Mouse (Mus musculus) mature B cell (primary cell): ENCODE measurements around the gene Olfr1316.

ENCODE experiments used
- in situ Hi-C: fragments of 300-500 bp; cut with MboI; formaldehyde crosslinking; loops from 2 replicates; pipeline ENCODE4 v1.14.3; 2019

Olfr1316 gene

DNA sequence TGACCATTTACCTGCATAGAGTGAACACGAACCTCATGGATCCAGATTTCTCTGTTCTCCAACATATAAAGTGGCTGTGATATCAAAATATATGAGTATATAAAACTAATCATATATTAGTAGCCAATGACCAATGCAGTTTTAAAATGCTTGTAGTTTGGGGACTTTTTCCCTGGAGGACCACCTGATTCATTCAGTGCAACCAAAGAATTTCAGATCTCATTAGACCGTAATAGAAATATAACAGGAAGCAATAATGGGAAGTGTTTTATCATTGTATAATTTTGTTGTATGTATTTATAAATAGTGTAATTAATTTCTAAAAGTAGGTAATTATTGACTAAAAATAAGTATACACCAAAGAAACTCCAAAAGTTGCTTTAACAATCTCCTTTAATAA, at the start of gene Olfr1316:
TSS of gene Olfr1316 (minus strand) at position 101 of the 400 bp plus-strand sequence.
- in situ Hi-C loops: no loop called here

DNA sequence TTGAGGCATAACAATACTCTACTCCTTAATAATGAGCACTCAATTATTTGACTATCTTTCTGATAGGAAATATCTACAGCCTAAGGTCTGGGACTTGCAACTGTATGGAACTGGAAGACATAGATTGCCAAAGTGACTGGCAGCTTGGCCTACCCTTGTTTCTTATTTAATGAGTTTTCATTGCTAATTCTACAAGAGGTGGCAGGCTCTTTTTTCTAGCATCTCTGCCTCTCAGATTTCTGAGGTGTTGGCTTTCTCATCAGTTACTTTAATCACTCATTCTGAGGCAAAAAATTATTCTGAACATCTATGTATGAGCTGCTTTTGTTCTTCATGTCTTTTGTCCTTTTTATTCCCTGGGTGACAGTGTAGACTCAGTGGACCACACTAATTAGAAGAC, 19.1 kb upstream of the Olfr1316 start, which contains the start of gene Olfr1318:
TSS of gene Olfr1318 (plus strand) at position 301 of the 400 bp plus-strand sequence.
- in situ Hi-C loops: no loop called here

GRCm38 (mm10) chr2:112140029-112140428, 5.3 kb upstream of the Olfr1316 start, which contains the start of gene Olfr1317:
Gene Olfr1317 (plus strand): TSS chr2:112140329.
- in situ Hi-C loops: no loop called here

DNA sequence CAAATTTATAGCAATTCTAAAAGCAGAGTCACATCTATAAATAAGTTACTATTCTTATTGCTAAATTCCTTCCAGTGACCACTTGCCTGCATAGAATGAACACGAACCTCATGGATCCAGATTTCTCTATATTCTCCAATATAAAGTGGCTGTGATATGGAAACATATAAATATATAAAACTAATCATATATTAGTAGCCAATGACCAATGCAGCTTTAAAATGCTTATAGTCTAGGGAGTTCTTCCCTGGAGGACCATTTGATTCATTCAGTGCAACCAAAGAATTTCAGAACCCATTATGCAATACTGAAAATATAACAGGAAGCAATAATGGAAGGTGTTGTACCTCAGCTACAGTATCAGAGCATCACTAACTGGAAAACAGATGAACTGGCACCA, 19.4 kb downstream of the Olfr1316 start, which contains the start of gene Olfr1315-ps1:
TSS of gene Olfr1315-ps1 (minus strand) at position 101 of the 400 bp plus-strand sequence.
- in situ Hi-C loops: no loop called here

- in situ Hi-C loops: no loop called here
Observed at GRCm38 (mm10) chr2:112096681-112097080, 38.1 kb downstream of the Olfr1316 start, which contains the start of gene Olfr1314. Gene Olfr1314 (minus strand): TSS chr2:112096781.

DNA sequence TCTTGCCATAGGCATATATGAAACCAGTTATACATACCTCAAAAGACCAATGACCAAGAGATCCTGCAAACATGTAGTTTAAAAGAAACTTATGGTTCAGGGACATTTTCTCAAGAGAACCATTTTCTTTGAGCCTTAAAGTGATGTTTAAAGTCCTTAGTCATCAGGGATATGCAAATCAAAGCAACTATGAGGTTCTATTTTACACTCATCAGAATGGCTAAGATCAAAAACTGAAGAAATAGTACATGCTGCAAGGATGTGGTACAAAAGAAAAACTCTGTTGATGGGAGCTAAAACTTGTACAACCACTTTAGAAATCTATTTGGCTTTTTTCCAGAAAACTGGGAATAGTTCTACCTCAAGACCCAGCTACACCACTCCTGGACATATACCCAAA, 57.0 kb downstream of the Olfr1316 start, which contains the start of gene Olfr1313:
TSS of gene Olfr1313 (minus strand) at position 101 of the 400 bp plus-strand sequence.
- in situ Hi-C loops: no loop called here
